Mouse (Mus musculus): Measurements from ENCODE around the gene 5730596B20Rik.
A peak's percentile ranks its signal among the peaks of the same experiment; 100 is the strongest.

Gene 5730596B20Rik

GRCm38 (mm10) chr6:52200073-52200750 lies 22.9 kb downstream of the 5730596B20Rik start:
- DNase-seq (ENCODE audit: low spot score in 2 of 2), result no peak

GRCm38 (mm10) chr6:52200751-52201250 lies 23.5 kb downstream of the 5730596B20Rik start:
- no peak for DNase-seq (ENCODE audit: low spot score in 2 of 2)

GRCm38 (mm10) chr6:52201269-52201668 lies 24.0 kb downstream of the 5730596B20Rik start:
- DNase-seq (ENCODE audit: low spot score in 2 of 2), result no peak

- no peak for DNase-seq (ENCODE audit: low spot score in 2 of 2)
Observed at GRCm38 (mm10) chr6:52202362-52203120, 25.2 kb downstream of the 5730596B20Rik start.

GRCm38 (mm10) chr6:52203121-52203370 lies 25.7 kb downstream of the 5730596B20Rik start:
- no peak for DNase-seq (ENCODE audit: low spot score in 2 of 2)

- DNase-seq (ENCODE audit: low spot score in 2 of 2), result no peak
Observed at GRCm38 (mm10) chr6:52203371-52204049, 26.2 kb downstream of the 5730596B20Rik start.

- no peak for DNase-seq (ENCODE audit: low spot score in 2 of 2)
Observed at GRCm38 (mm10) chr6:52204050-52204752, 26.9 kb downstream of the 5730596B20Rik start, which contains the start of gene Hoxa5. Gene Hoxa5, minus strand, starts transcription at chr6:52204587.

- DNase-seq (ENCODE audit: low spot score in 2 of 2), result no peak
Observed at GRCm38 (mm10) chr6:52205221-52205620, 27.9 kb downstream of the 5730596B20Rik start.

- no peak for DNase-seq (ENCODE audit: low spot score in 2 of 2)
Observed at GRCm38 (mm10) chr6:52205638-52206621, 28.6 kb downstream of the 5730596B20Rik start.

GRCm38 (mm10) chr6:52206882-52207683 lies 29.8 kb downstream of the 5730596B20Rik start:
- no peak for DNase-seq (ENCODE audit: low spot score in 2 of 2)

GRCm38 (mm10) chr6:52207684-52207976 lies 30.3 kb downstream of the 5730596B20Rik start:
- DNase-seq (ENCODE audit: low spot score in 2 of 2), result no peak

- DNase-seq (ENCODE audit: low spot score in 2 of 2), result no peak
Observed at GRCm38 (mm10) chr6:52208072-52208867, 31.0 kb downstream of the 5730596B20Rik start, which contains the start of gene Hoxa6. Gene Hoxa6, minus strand, starts transcription at chr6:52208722.

GRCm38 (mm10) chr6:52208868-52209684 lies 31.8 kb downstream of the 5730596B20Rik start:
- DNase-seq (ENCODE audit: low spot score in 2 of 2), result no peak

GRCm38 (mm10) chr6:52209685-52210046 lies 32.4 kb downstream of the 5730596B20Rik start:
- DNase-seq (ENCODE audit: low spot score in 2 of 2), result no peak

GRCm38 (mm10) chr6:52211170-52211935 lies 34.1 kb downstream of the 5730596B20Rik start:
- DNase-seq (ENCODE audit: low spot score in 2 of 2), result peak in 1 of 2 experiments; percentile 29

GRCm38 (mm10) chr6:52211961-52212360 lies 34.7 kb downstream of the 5730596B20Rik start:
- DNase-seq (ENCODE audit: low spot score in 2 of 2), result no peak

- no peak for DNase-seq (ENCODE audit: low spot score in 2 of 2)
Observed at GRCm38 (mm10) chr6:52212556-52213118, 35.3 kb downstream of the 5730596B20Rik start.

Measured in left cerebral cortex, adult 9 months (tissue).